Mouse (Mus musculus): ENCODE measurements at regions not wholly inside any gene's neighbourhood (a gene's known extent, or its start where the extent isn't known, plus 50 kb on each side); places are given as distances from the start of the nearest gene placed in this dataset.

DNA sequence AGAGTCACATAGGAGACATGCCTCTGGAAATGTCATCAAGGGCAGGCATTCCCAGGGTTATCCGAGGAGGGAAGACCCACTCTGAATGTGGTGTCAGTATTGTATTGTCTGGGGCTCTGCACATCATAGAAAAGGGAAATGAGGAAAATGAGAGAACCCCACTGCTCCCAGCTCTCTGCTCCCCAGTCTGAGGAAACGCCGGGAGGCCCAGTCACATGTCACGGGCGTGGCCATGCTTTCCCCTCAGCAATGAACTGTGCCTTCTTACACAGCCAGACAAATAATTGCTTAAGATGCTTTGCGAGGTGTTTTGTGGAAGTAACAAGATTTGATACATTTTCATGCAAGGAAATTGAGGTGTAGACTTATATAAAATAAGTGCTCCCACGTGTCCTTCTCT, 366.1 kb downstream of the Cbln4 start:
- DNase-seq (ENCODE audit: low spot score in 2 of 2): no peak

DNA sequence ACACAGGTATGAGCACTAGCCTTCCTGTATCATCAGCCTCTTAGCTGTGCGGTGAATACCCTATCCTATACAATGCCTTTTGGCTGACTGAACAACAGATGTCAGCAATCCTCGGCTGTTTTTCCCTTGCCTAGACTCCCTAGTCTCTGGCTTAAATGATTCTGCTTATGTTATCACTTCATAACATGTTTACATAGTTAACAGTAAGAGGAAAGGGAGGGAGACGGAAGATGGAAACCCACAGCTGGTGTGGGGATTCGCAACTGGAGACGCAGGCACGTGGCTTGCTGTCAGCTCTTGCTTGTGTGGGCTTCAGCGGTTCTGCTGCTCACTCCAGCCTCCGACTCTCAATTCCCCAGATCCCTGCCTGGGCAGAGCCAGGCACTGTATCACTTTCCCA, 367.2 kb downstream of the Cbln4 start:
- no peak for DNase-seq (ENCODE audit: low spot score in 2 of 2)

GRCm38 (mm10) chr2:171675411-171675810, 367.9 kb downstream of the Cbln4 start:
- DNase-seq (ENCODE audit: low spot score in 2 of 2): no peak

GRCm38 (mm10) chr2:171670945-171671547, 372.2 kb downstream of the Cbln4 start:
- no peak for DNase-seq (ENCODE audit: low spot score in 2 of 2)

DNA sequence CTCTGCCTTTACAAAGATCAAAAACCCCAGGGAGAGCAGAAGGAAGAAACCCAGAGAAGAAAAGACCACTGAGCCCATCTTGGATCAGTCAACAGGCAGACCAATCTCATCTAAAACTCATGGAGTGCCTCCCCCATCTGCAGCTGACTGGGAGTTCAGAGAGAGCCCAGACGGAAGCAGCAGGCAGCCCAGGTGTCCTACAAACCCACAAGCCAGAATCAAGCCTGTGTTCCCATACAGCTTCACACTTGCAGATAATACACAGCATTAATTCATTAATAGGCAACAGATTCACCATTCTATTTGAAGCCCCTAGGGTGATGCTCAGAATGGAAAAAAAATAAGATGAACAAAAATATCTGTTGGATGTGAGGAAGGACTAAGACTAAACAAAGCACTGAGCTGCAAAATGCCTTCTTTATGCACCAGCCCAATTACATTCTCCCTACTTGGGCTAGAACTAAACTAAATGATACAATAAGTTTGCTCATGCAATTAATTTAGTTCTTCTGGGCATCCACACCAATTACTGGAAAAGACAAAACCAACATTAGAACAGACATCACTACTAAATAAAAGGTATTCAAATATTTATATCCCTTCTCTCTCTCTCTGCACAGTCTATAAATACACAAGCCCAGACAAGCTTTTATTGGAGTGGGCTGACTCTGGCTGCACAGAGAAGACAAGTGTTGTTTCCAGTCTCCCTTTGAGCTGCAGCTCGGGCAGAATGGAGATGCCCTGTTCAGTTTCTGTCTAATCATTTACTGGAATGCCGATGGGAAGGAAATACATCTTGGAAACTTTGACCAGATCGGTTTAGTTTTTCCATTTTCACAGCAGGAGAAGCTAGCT, 374.2 kb downstream of the Cbln4 start:
- no peak for DNase-seq (ENCODE audit: low spot score in 2 of 2)

DNA sequence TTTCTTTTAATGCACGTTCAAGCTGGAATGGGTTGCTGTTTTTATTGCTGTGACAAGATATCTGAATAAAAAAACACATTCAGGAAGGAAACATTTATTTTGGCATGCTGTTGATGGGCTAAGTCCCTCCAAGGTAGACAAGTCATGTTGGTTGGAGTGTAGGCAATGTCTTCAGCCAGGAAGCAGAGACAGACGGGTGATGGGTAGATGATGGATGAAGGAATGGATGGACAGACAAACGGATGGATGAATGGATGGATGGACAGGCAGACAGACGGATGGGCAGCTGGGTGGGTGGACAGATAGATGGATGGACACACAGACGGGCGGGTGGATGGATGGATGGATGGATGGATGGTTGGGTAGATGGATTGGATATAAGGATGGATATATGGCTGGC, 380.7 kb downstream of the Cbln4 start:
- DNase-seq (ENCODE audit: low spot score in 2 of 2): no peak

- DNase-seq (ENCODE audit: low spot score in 2 of 2): no peak
Observed at GRCm38 (mm10) chr2:171661896-171662511, 381.3 kb downstream of the Cbln4 start.

GRCm38 (mm10) chr2:171657125-171657524, 386.1 kb downstream of the Cbln4 start:
- DNase-seq (ENCODE audit: low spot score in 2 of 2): no peak

DNA sequence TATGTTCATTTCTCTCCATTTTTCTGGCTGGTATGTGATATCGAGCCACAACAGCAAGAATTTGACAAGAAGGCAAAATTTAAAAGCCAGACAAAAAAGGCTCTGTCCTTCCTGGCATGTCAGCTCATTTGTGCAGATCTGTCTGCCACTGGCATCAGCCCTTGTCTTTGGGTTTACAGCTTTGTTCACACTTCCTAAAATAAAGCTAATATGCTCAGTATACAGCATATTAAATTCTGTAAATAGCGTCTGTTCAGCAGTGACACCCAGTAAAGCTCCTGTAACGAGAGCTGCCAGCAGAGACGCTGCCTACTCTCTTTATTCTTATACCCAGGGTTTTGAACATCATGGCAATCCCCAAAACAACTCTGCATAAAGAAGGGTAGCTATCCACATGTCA, 401.5 kb downstream of the Cbln4 start:
- no peak for DNase-seq (ENCODE audit: low spot score in 2 of 2)

DNA sequence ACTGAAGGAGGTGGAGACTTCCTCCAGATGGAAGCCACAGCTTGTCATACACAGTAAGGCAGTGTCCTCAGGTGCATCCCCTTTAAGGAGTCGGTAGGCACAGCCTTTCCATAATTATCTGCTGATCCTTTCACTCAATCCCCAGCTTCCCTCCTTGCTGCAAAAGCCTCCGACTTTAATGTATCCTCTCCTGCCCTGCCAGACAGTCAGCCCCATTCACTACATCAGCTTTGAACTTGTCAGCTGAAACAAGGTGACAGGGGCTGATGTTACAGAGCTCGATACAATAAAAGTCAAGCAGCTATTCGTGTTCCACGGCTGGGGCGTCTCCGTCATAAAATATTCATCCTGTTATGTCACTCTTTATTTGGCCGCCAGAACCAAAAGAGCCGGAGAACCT, 402.8 kb downstream of the Cbln4 start:
- DNase-seq (ENCODE audit: low spot score in 2 of 2): no peak

GRCm38 (mm10) chr2:171638931-171639330, 404.3 kb downstream of the Cbln4 start:
- no peak for DNase-seq (ENCODE audit: low spot score in 2 of 2)

GRCm38 (mm10) chr2:171636837-171637236, 406.4 kb downstream of the Cbln4 start:
- DNase-seq (ENCODE audit: low spot score in 2 of 2): no peak

DNA sequence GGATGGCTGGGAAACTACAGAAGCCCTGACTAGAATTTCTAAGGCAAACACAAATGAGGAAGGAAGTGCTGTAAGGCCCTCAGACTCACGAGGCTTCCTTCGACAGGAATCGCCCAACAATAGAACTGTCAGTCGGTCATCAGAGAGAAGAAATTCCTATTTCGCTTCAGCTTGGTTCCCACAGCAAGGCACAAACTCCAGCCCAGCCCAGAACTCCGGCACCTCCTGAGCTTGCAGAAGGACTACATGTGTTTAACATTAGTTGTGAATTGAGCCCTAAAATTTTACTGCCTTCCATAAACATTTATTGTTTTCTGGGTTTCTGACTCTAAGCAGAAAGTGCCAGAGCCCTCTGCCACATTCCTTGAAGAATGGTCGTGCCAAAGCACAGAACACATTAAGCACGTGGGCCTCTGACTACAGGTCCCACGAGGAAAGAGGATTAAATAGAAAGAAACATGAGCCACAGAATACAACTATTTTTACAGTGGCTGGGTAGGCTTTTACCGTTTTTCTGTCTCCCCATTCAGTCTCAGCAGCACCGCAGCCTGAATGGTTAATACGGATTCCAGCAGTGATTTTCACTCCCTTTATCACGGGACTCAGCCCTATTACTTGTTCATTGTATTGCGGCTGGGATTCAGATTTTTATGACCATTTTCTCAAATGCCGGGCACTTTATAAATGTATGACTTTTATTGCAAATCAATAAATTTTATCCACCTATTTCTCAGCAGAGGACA, 409.7 kb downstream of the Cbln4 start:
- DNase-seq (ENCODE audit: low spot score in 2 of 2): no peak

DNA sequence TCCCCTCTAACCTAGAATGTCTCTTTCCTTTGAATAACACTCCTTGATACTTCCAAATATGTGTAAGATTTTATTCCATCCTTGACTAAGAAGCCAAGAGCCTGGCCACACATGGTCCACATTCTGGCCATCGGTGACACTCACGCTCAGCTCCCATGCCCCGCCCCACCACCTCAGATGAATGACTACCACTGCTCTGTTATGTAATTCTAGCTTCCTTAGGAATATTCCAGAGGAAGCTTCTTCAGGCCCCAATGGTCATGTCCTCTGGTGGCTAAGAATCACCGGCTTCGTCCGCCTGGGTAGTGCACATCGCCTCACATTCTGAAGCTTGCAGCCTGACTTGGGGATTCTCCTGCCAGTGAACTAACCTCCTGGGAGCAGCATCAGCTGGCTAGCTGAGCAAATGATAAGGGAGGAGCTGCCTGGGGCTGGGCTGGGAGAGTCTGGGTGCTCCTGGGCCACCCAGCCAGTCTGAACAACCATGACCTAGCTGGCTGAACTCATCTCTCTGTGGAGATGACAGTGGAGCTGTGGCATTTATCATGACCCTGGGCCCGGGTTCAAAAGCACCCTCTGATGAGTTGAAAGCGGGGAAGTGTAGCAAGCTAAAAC, 413.1 kb downstream of the Cbln4 start:
- no peak for DNase-seq (ENCODE audit: low spot score in 2 of 2)

DNA sequence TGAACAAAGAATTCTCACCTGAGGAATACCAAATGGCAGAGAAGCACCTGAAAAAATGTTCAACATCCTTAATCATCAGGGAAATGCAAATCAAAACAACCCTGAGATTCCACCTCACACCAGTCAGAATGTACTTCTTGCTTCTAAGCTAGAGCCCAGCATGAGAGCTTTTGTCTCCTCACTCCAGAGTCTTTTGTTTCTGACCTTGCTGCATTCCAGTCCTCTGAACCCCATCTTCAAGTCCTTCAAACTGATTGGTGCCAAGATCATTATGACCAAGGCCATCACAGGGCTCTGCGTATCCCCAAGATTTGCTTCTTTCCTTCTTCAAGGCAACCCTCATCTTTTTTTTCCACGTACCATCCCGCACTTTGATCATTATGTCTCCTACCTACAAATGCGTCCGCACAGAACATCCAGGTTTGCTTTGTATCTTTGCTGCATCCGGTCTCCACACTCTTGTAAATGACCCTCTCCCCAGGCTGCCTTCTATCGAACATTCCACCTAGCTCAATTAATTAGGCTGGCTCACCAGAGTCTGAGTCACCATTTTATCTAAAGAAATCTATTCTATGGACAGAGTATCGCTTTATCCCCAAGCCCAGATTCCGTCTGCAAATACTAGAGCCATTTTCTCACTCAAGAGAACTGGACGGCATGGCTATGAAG, 414.9 kb downstream of the Cbln4 start:
- DNase-seq (ENCODE audit: low spot score in 2 of 2): no peak

- DNase-seq (ENCODE audit: low spot score in 2 of 2): no peak
Observed at GRCm38 (mm10) chr2:171620668-171621067, 422.6 kb downstream of the Cbln4 start.

- DNase-seq (ENCODE audit: low spot score in 2 of 2): no peak
Observed at GRCm38 (mm10) chr2:171620253-171620652, 423.0 kb downstream of the Cbln4 start.

DNA sequence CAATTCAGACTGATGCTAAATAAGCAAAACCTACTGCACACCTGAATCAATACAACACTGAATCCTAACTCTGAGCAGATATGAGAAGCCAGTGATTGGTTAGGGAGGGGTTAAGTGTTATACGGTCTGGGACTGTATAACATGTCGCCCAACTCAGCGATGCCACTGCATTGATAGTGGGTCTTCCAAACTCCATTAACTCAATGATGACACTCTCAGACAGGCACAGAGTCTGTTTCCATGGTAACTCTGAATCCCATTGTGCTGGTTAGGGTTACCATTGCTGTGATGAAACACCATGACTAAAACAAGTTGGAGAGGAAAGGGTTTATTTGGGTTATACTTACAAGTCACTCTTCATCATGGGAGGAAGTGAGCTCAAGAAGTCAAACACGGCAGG, 424.5 kb downstream of the Cbln4 start:
- DNase-seq (ENCODE audit: low spot score in 2 of 2): no peak

DNA sequence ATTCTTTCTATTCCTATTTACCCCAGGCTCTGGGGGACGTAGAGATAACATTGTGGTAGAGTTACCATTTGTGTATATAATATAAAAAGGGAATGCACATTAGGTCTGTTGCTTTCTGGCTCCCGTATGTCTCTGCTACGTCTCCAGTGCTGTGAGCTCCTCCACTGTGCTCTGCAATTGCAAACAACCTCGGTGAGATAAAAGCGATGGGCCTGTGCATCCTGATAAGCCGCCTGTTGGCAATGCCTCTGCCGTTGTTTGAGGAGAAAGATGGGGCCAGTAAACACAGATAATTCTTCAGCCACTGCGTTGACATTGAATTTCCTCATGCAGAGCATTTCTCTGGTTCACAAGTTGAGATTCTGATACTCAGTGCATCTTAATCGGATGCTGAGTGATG, 424.9 kb downstream of the Cbln4 start:
- no peak for DNase-seq (ENCODE audit: low spot score in 2 of 2)

GRCm38 (mm10) chr2:171615462-171615861, 427.8 kb downstream of the Cbln4 start:
- DNase-seq (ENCODE audit: low spot score in 2 of 2): no peak

- DNase-seq (ENCODE audit: low spot score in 2 of 2): no peak
Observed at GRCm38 (mm10) chr2:171605064-171605463, 438.2 kb downstream of the Cbln4 start.
